Mouse (Mus musculus): ENCODE measurements at regions not wholly inside any gene's neighbourhood (a gene's known extent, or its start where the extent isn't known, plus 50 kb on each side); places are given as distances from the start of the nearest gene placed in this dataset.

DNA sequence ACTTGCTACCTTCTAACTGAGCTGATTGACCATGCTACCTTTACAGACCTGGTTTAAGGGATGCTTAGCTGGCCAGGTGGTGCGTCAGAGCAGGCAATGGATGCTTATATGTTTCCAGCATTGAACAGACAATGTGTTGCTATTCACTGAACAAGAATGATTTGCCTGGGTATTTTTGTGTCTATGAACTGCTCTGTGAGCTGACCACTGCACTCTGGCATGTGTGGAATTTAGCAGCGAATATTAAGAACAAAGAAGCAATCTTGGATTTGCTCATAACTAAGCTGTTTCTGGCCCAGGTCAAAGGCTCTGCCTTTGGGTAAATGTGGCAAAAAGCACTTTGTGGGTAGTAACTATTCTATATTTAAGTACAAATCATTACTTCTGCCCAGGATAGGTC lies 58.3 kb upstream of the Ccdc39 start:
- WGBS: 79% methylated on average over 2 of the region's 2 CpGs
- H3K4me3 ChIP-seq: no peak overlapping the region
- H3K4me2 ChIP-seq: no peak overlapping the region
- H3K9ac ChIP-seq: no peak overlapping the region
- H3K9me3 ChIP-seq: no peaks in the 10 kb centered on the region
- peaks cover 8% of the 10 kb centered on the region; the same call in 1 of the 2 replicates for H3K4me1 ChIP-seq
- H3K36me3 ChIP-seq: no peaks in the 10 kb centered on the region
- H3K27me3 ChIP-seq: peaks cover 5% of the 10 kb centered on the region; the same call in 1 of the 2 replicates
- no peak overlapping the region for H3K27ac ChIP-seq
- no peak for ATAC-seq (ENCODE audit: insufficient number of reproducible peaks, insufficient read depth, low FRiP score, low TSS enrichment, low read depth)

DNA sequence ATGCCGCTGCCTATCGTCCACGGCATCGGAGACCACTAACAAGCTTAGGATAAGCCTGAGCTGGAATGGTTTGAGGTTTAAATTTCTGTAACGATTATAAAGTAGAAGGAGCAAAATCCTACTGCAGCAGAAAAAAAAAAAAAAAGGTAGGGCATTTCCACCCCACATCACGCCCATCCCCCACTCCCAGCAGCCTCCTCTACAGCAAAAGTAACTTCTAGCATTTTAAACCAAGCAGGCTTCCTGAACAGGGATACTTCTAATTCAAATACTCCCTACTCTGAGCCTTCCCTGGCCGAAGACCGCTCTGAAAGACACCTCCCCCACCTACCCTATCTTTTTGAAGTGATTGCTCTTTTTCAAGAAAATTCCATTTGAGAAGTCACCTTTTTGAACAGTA lies 59.2 kb upstream of the Ccdc39 start:
- ATAC-seq (ENCODE audit: insufficient number of reproducible peaks, insufficient read depth, low FRiP score, low TSS enrichment, low read depth): no peak
- Histone ChIP-seq H3K4me2 (no peak overlapping the region), H3K9me3 (no peaks in the 10 kb centered on the region), H3K27me3 (peaks cover 5% of the 10 kb centered on the region; the same call in 1 of the 2 replicates), H3K9ac (no peak overlapping the region), H3K4me3 (no peak overlapping the region), H3K36me3 (no peaks in the 10 kb centered on the region), H3K27ac (no peak overlapping the region), H3K4me1 (peaks cover 8% of the 10 kb centered on the region; the same call in 1 of the 2 replicates)
- 74% methylated on average over 8 of the region's 8 CpGs for WGBS

DNA sequence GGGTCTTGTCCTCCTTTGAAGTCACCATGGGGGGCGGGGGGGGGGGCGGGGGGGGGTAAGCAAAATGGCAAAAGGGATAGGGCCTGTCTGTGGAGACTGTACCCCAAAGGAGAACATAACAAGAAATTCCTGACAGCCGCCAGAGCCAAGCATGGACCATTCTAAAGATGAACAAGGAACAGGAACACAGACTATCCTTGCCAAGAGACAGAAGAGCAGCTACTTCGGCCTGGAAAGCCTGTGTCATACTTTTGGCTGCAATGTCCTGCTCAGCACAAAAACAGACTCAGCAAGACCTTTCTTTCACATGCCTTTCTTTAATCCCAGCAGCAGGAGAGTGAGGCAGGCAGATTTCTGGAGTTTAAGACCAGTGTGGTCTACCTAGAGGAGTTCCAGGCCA lies 59.7 kb upstream of the Ccdc39 start:
- 53% methylated on average over 4 of the region's 4 CpGs for WGBS
- peaks cover 13% of the 10 kb centered on the region; the same call in 1 of the 2 replicates for H3K4me1 ChIP-seq
- H3K36me3 ChIP-seq: no peaks in the 10 kb centered on the region
- no peak overlapping the region for H3K4me2 ChIP-seq
- H3K27me3 ChIP-seq: peaks cover 5% of the 10 kb centered on the region; the same call in 1 of the 2 replicates
- H3K9ac ChIP-seq: no peak overlapping the region
- no peak overlapping the region for H3K4me3 ChIP-seq
- no peak overlapping the region for H3K27ac ChIP-seq
- ATAC-seq (ENCODE audit: insufficient number of reproducible peaks, insufficient read depth, low FRiP score, low TSS enrichment, low read depth): no peak
- H3K9me3 ChIP-seq: no peaks in the 10 kb centered on the region

DNA sequence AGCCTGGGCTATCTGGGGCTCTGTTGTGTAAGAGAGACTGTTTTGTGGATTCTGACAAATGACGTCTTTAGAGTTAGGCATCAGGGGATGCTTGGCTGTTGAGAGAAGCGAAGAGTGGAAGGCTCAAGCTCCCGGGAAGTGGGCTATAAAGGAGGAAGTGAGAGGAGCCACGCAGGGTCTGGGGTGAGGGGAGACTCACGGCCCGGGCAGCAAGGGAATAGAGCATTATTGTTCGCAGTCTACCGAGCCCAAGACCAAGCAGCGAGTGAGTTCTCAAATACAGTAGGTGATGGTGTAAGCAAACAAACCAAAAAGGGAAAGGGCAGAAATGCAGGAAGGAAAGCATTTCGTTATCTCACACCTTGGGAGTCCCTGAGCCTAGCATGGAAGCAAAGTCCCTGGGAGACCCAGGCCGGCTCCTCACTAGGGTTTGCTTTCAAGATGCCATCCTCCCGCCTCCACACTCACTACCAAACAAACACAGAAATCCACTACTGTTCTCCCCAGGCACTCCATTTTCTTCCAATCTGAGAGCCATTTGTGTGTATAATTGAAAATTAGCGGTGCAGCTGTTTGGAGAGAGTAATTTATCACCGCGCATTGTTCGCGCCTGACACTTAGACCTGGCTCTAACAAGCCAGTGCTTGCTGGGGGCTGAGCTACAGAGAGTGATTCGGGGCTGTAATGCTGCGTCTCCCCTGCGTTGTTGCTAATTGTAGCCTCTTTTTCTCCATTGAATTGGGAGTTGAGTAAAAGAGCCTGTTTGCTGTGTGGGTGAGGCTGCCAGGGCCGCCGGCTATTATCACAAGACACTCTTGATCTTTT lies 61.0 kb upstream of the Ccdc39 start:
- Histone ChIP-seq H3K4me1 (peaks cover 13% of the 10 kb centered on the region; the same call in 1 of the 2 replicates), H3K9me3 (no peaks in the 10 kb centered on the region), H3K9ac (no peak overlapping the region; the same call in 1 of the 2 replicates), H3K27ac (no peak overlapping the region), H3K27me3 (peaks cover 5% of the 10 kb centered on the region; the same call in 1 of the 2 replicates), H3K4me2 (peak overlapping the region; percentile 43), H3K36me3 (no peaks in the 10 kb centered on the region), H3K4me3 (peak overlapping the region; percentile 5; the same call in 1 of the 2 replicates)
- 0 out of 2 replicates have a peak, but pooled peaks have one; percentile 43 for ATAC-seq (ENCODE audit: insufficient number of reproducible peaks, insufficient read depth, low FRiP score, low TSS enrichment, low read depth)
- 41% methylated on average over 22 of the region's 22 CpGs for WGBS

DNA sequence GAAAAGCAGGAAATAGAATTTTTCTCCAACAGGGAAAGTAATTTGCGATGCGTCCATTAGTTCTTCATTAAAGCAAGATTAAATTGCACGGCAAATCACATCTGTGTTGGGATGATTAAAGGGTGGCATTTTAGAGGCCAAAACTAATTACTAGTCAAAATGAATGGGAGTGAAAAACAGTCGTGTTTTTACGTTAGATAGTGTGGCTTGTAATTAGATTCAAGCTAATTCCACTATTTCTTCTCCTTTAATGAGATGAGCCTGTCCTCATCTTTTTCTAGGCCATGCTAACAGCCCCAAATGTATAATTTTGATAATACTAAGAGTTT lies 61.5 kb upstream of the Ccdc39 start:
- WGBS: 38% methylated on average over 5 of the region's 5 CpGs
- peak overlapping the region; percentile 43 for H3K4me2 ChIP-seq

DNA sequence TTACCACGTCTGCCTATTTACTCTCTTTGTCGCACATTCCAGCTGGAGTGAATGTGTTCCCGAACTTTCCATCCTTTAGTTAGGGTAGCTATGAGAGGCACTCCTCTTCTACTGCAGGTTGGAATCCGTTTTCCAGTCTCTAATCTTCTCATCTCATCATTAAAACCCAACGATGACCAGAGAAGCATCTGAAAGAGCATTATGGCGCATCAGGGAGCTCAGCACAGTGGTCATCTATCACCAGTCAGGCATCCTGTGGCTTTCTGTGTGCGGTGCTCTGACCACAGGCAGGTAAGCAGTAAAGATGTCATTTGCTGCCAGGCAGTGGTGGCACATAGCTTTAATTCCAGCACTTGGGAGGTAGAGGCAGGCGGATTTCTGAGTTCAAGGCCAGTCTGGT lies 63.0 kb upstream of the Ccdc39 start:
- Histone ChIP-seq H3K4me3 (no peak overlapping the region), H3K36me3 (no peaks in the 10 kb centered on the region), H3K9ac (no peak overlapping the region), H3K4me2 (no peak overlapping the region), H3K4me1 (peaks cover 13% of the 10 kb centered on the region; the same call in 1 of the 2 replicates), H3K9me3 (no peaks in the 10 kb centered on the region), H3K27ac (no peak overlapping the region), H3K27me3 (peaks cover 5% of the 10 kb centered on the region; the same call in 1 of the 2 replicates)
- no peak for ATAC-seq (ENCODE audit: insufficient number of reproducible peaks, insufficient read depth, low FRiP score, low TSS enrichment, low read depth)
- WGBS: 88% methylated on average over 8 of the region's 8 CpGs

More for the DNA sequence above, 61.5 kb upstream of the Ccdc39 start:
- H3K27me3 ChIP-seq: peaks cover 5% of the 10 kb centered on the region; the same call in 1 of the 2 replicates
- no peak overlapping the region for H3K27ac ChIP-seq
- no peak overlapping the region for H3K4me3 ChIP-seq
- peaks cover 13% of the 10 kb centered on the region; the same call in 1 of the 2 replicates for H3K4me1 ChIP-seq
- ATAC-seq (ENCODE audit: insufficient number of reproducible peaks, insufficient read depth, low FRiP score, low TSS enrichment, low read depth): no peak
- H3K36me3 ChIP-seq: no peaks in the 10 kb centered on the region
- H3K9me3 ChIP-seq: no peaks in the 10 kb centered on the region
- H3K9ac ChIP-seq: no peak overlapping the region

DNA sequence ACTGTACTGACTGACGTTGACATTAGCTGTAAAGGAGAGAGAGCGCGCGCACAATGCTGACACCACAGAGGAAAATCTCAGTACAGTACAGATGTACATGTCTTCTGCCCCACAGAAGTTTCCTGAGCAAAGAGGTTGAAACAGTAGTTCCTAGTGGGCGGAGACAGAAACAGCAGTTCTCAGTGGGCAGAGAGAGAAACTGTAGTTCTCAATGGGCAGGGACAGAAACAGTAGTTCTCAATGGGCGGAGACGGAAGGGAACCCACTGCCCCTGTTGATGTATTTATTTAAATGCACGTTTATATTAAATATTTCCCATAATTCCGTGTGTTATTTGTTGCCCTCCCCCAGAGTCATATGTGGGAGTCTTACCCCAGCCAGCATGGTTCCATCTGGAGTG lies 67.4 kb upstream of the Ccdc39 start:
- Histone ChIP-seq H3K27me3 (0 out of 2 replicates have a peak, but pooled peaks cover 5% of the 10 kb centered on the region), H3K36me3 (no peaks in the 10 kb centered on the region), H3K4me2 (no peak overlapping the region), H3K9ac (no peak overlapping the region), H3K9me3 (peaks cover 4% of the 10 kb centered on the region; the same call in 1 of the 2 replicates), H3K4me1 (peaks cover 5% of the 10 kb centered on the region; the same call in 1 of the 2 replicates), H3K4me3 (no peak overlapping the region), H3K27ac (no peak overlapping the region)
- 85% methylated on average over 9 of the region's 9 CpGs for WGBS
- no peak for ATAC-seq (ENCODE audit: insufficient number of reproducible peaks, insufficient read depth, low FRiP score, low TSS enrichment, low read depth)

DNA sequence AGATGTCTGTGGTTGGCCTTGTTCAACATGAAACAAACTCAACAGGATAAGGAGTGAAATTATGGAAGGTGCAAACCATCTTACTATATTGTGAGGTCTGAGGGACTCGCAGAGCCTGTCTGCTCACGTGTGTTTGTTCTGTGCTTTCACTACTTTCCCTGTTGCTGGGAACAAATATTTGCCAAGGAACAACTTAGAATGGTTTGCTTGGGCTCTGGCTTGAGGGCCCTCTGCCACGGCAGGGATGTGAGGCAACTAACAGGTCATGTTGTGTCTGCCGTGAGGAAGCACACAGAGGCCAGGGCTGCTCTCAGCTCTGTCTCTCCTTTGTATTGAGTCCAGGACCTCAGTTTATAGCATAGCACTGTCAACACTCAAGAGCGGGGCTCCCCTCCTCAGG lies 69.4 kb upstream of the Ccdc39 start:
- no peak overlapping the region for H3K27ac ChIP-seq
- no peak overlapping the region for H3K9ac ChIP-seq
- H3K4me2 ChIP-seq: no peak overlapping the region
- 87% methylated on average over 5 of the region's 5 CpGs for WGBS
- no peak for ATAC-seq (ENCODE audit: insufficient number of reproducible peaks, insufficient read depth, low FRiP score, low TSS enrichment, low read depth)
- H3K9me3 ChIP-seq: peaks cover 4% of the 10 kb centered on the region; the same call in 1 of the 2 replicates
- H3K4me3 ChIP-seq: no peak overlapping the region
- no peaks in the 10 kb centered on the region for H3K27me3 ChIP-seq
- peaks cover 3% of the 10 kb centered on the region; the same call in 1 of the 2 replicates for H3K4me1 ChIP-seq
- H3K36me3 ChIP-seq: no peaks in the 10 kb centered on the region

DNA sequence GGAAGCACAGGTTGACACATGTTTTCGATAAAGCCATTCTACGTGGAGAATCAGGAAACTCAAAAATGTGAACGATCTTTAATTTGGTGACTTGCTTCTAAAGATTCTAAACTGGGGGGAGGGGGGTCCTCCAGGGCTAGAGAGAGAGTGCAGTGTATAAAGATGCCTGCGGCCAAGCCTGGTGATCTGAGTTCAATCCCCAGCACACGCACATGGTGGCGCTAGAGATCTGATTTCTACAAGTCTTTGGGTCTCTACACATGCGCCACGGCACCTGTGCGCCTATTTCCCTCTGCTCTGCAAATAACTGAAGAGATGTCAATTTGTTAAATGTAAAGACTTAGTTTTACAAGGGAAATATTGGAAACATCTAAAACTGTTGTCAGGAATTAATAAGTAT lies 70.3 kb upstream of the Ccdc39 start:
- ATAC-seq (ENCODE audit: insufficient number of reproducible peaks, insufficient read depth, low FRiP score, low TSS enrichment, low read depth): no peak
- 54% methylated on average over 9 of the region's 9 CpGs for WGBS

DNA sequence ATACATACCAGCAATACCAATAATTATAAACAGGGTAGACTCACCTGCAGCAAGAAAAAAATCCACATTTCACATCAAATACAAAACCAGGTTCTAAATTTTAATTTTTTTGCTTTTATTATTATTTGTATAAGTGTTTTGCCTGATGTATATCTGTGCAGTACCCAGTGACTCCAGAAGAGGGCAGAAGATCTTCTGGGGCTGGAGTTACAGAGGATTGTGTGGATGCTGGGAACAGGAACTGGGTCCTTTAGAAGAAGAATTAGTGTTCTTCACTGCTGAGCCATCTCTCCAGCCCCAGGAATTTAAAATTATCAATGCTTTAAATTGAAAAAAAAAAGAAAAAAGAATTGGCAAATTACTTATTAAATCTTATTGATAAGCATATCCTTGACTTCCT lies 71.7 kb upstream of the Ccdc39 start:
- Histone ChIP-seq H3K27me3 (no peaks in the 10 kb centered on the region), H3K27ac (no peak overlapping the region), H3K36me3 (no peaks in the 10 kb centered on the region), H3K9me3 (peaks cover 4% of the 10 kb centered on the region; the same call in 1 of the 2 replicates), H3K9ac (no peak overlapping the region), H3K4me2 (no peak overlapping the region), H3K4me1 (no peaks in the 10 kb centered on the region), H3K4me3 (no peak overlapping the region)
- no peak for ATAC-seq (ENCODE audit: insufficient number of reproducible peaks, insufficient read depth, low FRiP score, low TSS enrichment, low read depth)

More for the DNA sequence above, 70.3 kb upstream of the Ccdc39 start:
- Histone ChIP-seq H3K4me2 (no peak overlapping the region), H3K9me3 (peaks cover 4% of the 10 kb centered on the region; the same call in 1 of the 2 replicates), H3K36me3 (no peaks in the 10 kb centered on the region), H3K4me1 (no peaks in the 10 kb centered on the region), H3K4me3 (no peak overlapping the region), H3K27me3 (no peaks in the 10 kb centered on the region), H3K27ac (no peak overlapping the region), H3K9ac (no peak overlapping the region)

DNA sequence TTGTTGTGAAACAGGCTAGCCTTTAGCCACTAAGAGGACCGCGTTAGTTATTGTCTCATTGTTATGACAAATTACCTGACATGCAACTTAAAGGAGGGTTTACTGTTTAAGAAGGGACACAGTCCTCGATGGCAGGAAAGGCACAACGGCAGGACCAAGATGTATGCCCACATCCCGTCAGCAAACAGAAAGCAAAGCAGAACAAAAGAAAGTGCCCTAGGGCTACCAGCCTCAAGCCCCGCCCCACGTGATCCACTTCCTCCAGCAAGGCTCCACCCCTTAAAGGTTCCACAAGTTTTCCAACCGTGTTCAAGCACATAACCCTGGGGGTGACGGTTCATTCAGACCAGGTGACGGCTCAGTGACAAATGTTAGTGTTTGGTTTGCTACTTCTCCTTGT lies 72.2 kb upstream of the Ccdc39 start:
- Histone ChIP-seq H3K4me1 (no peaks in the 10 kb centered on the region), H3K27me3 (no peaks in the 10 kb centered on the region), H3K9ac (no peak overlapping the region), H3K9me3 (peaks cover 4% of the 10 kb centered on the region; the same call in 1 of the 2 replicates), H3K4me3 (no peak overlapping the region), H3K4me2 (no peak overlapping the region), H3K36me3 (no peaks in the 10 kb centered on the region), H3K27ac (no peak overlapping the region)
- WGBS: 70% methylated on average over 10 of the region's 10 CpGs
- no peak for ATAC-seq (ENCODE audit: insufficient number of reproducible peaks, insufficient read depth, low FRiP score, low TSS enrichment, low read depth)

DNA sequence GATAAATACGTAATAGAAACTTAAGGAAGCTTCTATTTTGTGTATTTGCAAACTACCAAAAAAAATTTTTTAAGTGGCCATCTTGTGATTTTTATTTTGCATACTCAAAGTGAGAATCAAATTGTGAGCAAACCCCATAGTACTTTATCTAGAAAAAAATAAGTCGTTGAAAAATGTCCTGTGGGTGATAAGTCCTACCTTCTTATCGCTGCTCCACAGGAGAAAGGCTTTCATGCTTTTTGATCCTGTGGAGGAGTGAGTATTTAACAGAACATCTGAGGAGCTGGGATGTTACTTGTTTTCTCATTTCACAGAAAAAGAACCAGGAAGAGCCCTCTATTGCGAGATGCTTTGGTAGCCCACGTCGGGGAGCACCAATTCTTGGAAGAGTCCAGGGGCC lies 72.7 kb upstream of the Ccdc39 start:
- no peak overlapping the region for H3K4me3 ChIP-seq
- H3K36me3 ChIP-seq: no peaks in the 10 kb centered on the region
- H3K9ac ChIP-seq: no peak overlapping the region
- H3K27me3 ChIP-seq: no peaks in the 10 kb centered on the region
- no peak overlapping the region for H3K27ac ChIP-seq
- H3K4me1 ChIP-seq: no peaks in the 10 kb centered on the region
- peaks cover 4% of the 10 kb centered on the region; the same call in 1 of the 2 replicates for H3K9me3 ChIP-seq
- no peak for ATAC-seq (ENCODE audit: insufficient number of reproducible peaks, insufficient read depth, low FRiP score, low TSS enrichment, low read depth)
- 92% methylated on average over 6 of the region's 6 CpGs for WGBS
- H3K4me2 ChIP-seq: no peak overlapping the region
